Mouse (Mus musculus): ENCODE data around the gene Gm527. TPM values are rescaled to one million over a fixed set of nuclear protein-coding genes. Genes with fewer than 3 reads are reported as not detected.

Gene Gm527
- total and polyA plus RNA-seq, 2 experiments from 2014 or later, result 2.3 to 19.3 TPM

DNA sequence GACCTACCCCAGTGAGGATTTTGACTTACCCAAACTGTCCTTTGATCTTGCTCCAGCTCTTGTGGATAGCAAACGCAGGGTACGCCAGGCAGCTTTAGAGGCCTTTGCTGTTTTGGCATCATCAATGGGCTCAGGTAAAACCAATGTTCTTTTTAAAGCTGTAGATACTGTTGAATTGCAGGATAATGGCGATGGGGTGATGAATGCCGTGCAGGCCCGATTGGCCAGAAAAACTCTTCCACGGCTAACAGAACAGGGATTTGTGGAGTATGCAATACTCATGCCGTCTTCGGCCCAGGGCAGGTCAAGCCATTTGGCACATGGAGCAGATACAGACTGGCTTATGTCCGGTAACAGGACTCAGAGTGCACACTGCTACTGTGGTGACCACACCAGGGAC is 49.8 kb downstream of the Gm527 start:
- TF ChIP-seq CTCF (IDR thresholded peaks at IDR 0.05; ENCODE audit: low read depth), result no peak
- H3K4me1 ChIP-seq (ENCODE audit: insufficient read depth, low read length), result peaks cover 27% of the 10 kb centered on the region; the same call in 1 of the 2 replicates
- WGBS, result 0% methylated on average over 9 of the region's 9 CpGs
- no peak for DNase-seq (ENCODE audit: low spot score)
- H3K9me3 ChIP-seq (ENCODE audit: low read length), result no peaks in the 10 kb centered on the region
- peak overlapping the region; percentile 93 for H3K9ac ChIP-seq (replicated peaks; ENCODE audit: low read length)
- peak overlapping the region; percentile 98 for H3K4me3 ChIP-seq (ENCODE audit: low read length)
- H3K36me3 ChIP-seq (ENCODE audit: insufficient read depth, low read length), result no peaks in the 10 kb centered on the region
- peak overlapping the region; percentile 94 for H3K4me2 ChIP-seq (ENCODE audit: low read depth, low read length)
- no peaks in the 10 kb centered on the region for H3K27me3 ChIP-seq (ENCODE audit: insufficient read depth, low read length)
- no peak for ATAC-seq
- H3K27ac ChIP-seq, result no peak overlapping the region

GRCm38 (mm10) chr12:64968067-64968466 is 50.4 kb downstream of the Gm527 start:
- ATAC-seq (no peak), DNase-seq (ENCODE audit: low spot score) (no peak)
- TF ChIP-seq CTCF (IDR thresholded peaks at IDR 0.05; ENCODE audit: low read depth), result no peak
- no peaks in the 10 kb centered on the region for H3K36me3 ChIP-seq (ENCODE audit: insufficient read depth, low read length)
- H3K27ac ChIP-seq, result no peak overlapping the region
- peak overlapping the region; percentile 93 for H3K9ac ChIP-seq (replicated peaks; ENCODE audit: low read length)
- peaks cover 27% of the 10 kb centered on the region; the same call in 1 of the 2 replicates for H3K4me1 ChIP-seq (ENCODE audit: insufficient read depth, low read length)
- WGBS, result 7% methylated on average over 2 of the region's 2 CpGs
- peak overlapping the region; percentile 98 for H3K4me3 ChIP-seq (ENCODE audit: low read length)
- H3K9me3 ChIP-seq (ENCODE audit: low read length), result no peaks in the 10 kb centered on the region
- peak overlapping the region; percentile 94 for H3K4me2 ChIP-seq (ENCODE audit: low read depth, low read length)
- no peaks in the 10 kb centered on the region for H3K27me3 ChIP-seq (ENCODE audit: insufficient read depth, low read length)

- Histone ChIP-seq H3K9ac (replicated peaks; ENCODE audit: low read length) (no peak overlapping the region), H3K4me3 (ENCODE audit: low read length) (no peak overlapping the region), H3K9me3 (ENCODE audit: low read length) (no peaks in the 10 kb centered on the region), H3K27ac (no peak overlapping the region), H3K4me2 (ENCODE audit: low read depth, low read length) (peak overlapping the region; percentile 27; the same call in 1 of the 2 replicates), H3K27me3 (ENCODE audit: insufficient read depth, low read length) (no peaks in the 10 kb centered on the region), H3K36me3 (ENCODE audit: insufficient read depth, low read length) (no peaks in the 10 kb centered on the region), H3K4me1 (ENCODE audit: insufficient read depth, low read length) (peaks cover 22% of the 10 kb centered on the region; the same call in 1 of the 2 replicates)
- no peak for ATAC-seq
- no peak for DNase-seq (ENCODE audit: low spot score)
- no peak for TF ChIP-seq CTCF (IDR thresholded peaks at IDR 0.05; ENCODE audit: low read depth)
Measured at GRCm38 (mm10) chr12:64971399-64971798, 53.7 kb downstream of the Gm527 start.

GRCm38 (mm10) chr12:64972063-64972462 is 54.4 kb downstream of the Gm527 start:
- no peaks in the 10 kb centered on the region for H3K27me3 ChIP-seq (ENCODE audit: insufficient read depth, low read length)
- no peak overlapping the region for H3K27ac ChIP-seq
- no peak overlapping the region for H3K9ac ChIP-seq (replicated peaks; ENCODE audit: low read length)
- DNase-seq (ENCODE audit: low spot score), result no peak
- H3K4me2 ChIP-seq (ENCODE audit: low read depth, low read length), result peak overlapping the region; percentile 27; the same call in 1 of the 2 replicates
- 67% methylated on average over 6 of the region's 6 CpGs for WGBS
- peaks cover 17% of the 10 kb centered on the region; the same call in 1 of the 2 replicates for H3K4me1 ChIP-seq (ENCODE audit: insufficient read depth, low read length)
- H3K36me3 ChIP-seq (ENCODE audit: insufficient read depth, low read length), result no peaks in the 10 kb centered on the region
- H3K9me3 ChIP-seq (ENCODE audit: low read length), result no peaks in the 10 kb centered on the region
- no peak for TF ChIP-seq CTCF (IDR thresholded peaks at IDR 0.05; ENCODE audit: low read depth)
- H3K4me3 ChIP-seq (ENCODE audit: low read length), result no peak overlapping the region
- no peak for ATAC-seq

Other genes with a start within 250 kb of the Gm527 start
- 15.7 TPM in 2 replicates for gene Klhl28, start 47.6 kb downstream of the Gm527 start, total RNA-seq (2014; rRNA removed)
- gene Klhl28, start 47.6 kb downstream of the Gm527 start, polyA plus RNA-seq (2015; fragmentation: Nextera tagmentation; extraction: Ambion mirVana), result 20.7 and 21.4 TPM in 2 replicates
- gene Togaram1, start 47.9 kb downstream of the Gm527 start, total RNA-seq (2014; rRNA removed), result 22.0 and 26.9 TPM in 2 replicates
- 14.3 and 15.9 TPM in 2 replicates for gene Togaram1, start 47.9 kb downstream of the Gm527 start, polyA plus RNA-seq (2015; fragmentation: Nextera tagmentation; extraction: Ambion mirVana)
- 27.2 and 28.9 TPM in 2 replicates for gene Prpf39, start 118.4 kb downstream of the Gm527 start, total RNA-seq (2014; rRNA removed)
- gene Prpf39, start 118.4 kb downstream of the Gm527 start, polyA plus RNA-seq (2015; fragmentation: Nextera tagmentation; extraction: Ambion mirVana), result 36.9 and 39.2 TPM in 2 replicates
- gene Fkbp3, start 156.1 kb downstream of the Gm527 start, total RNA-seq (2014; rRNA removed), result 121 and 180 TPM in 2 replicates
- gene Fkbp3, start 156.1 kb downstream of the Gm527 start, polyA plus RNA-seq (2015; fragmentation: Nextera tagmentation; extraction: Ambion mirVana), result 513 and 524 TPM in 2 replicates
- 14.2 and 16.2 TPM in 2 replicates for gene Fancm, start 157.7 kb downstream of the Gm527 start, total RNA-seq (2014; rRNA removed)
- 6.1 and 8.2 TPM in 2 replicates for gene Fancm, start 157.7 kb downstream of the Gm527 start, polyA plus RNA-seq (2015; fragmentation: Nextera tagmentation; extraction: Ambion mirVana)